Mouse (Mus musculus): ENCODE data around the gene Lrig2. TPM values are rescaled to one million over a fixed set of nuclear protein-coding genes. Genes with fewer than 3 reads are reported as not detected.

Gene Lrig2
- polyA plus RNA-seq, 1 experiment from 2014 or later = 24.8 TPM

- Histone ChIP-seq H3K36me3 (no peaks in the 10 kb centered on the region), H3K4me2 (no peak overlapping the region), H3K9ac (replicated peaks) (no peak overlapping the region), H3K4me3 (replicated peaks) (no peak overlapping the region), H3K27me3 (replicated peaks) (no peaks in the 10 kb centered on the region), H3K4me1 (0 out of 2 replicates have a peak, but pooled peaks cover 7% of the 10 kb centered on the region), H3K9me3 (replicated peaks) (no peaks in the 10 kb centered on the region), H3K27ac (replicated peaks) (no peak overlapping the region)
- peak; percentile 50; the same call in 1 of the 2 replicates for ATAC-seq (ENCODE audit: low FRiP score)
- WGBS = 63% methylated on average over 7 of the region's 7 CpGs
Measured at GRCm38 (mm10) chr3:104424346-104424745, 87.4 kb downstream of the Lrig2 start.

- H3K4me3 ChIP-seq (replicated peaks) = no peak overlapping the region
- H3K9me3 ChIP-seq (replicated peaks) = no peaks in the 10 kb centered on the region
- H3K27ac ChIP-seq (replicated peaks) = no peak overlapping the region
- H3K4me1 ChIP-seq = 0 out of 2 replicates have a peak, but pooled peaks cover 7% of the 10 kb centered on the region
- H3K9ac ChIP-seq (replicated peaks) = no peak overlapping the region
- H3K4me2 ChIP-seq = no peak overlapping the region
- 92% methylated on average over 7 of the region's 7 CpGs for whole genome bisulfite sequencing
- H3K27me3 ChIP-seq (replicated peaks) = no peaks in the 10 kb centered on the region
- H3K36me3 ChIP-seq = no peaks in the 10 kb centered on the region
- no peak for ATAC-seq (ENCODE audit: low FRiP score)
Measured at GRCm38 (mm10) chr3:104420929-104421328, 90.8 kb downstream of the Lrig2 start.

GRCm38 (mm10) chr3:104419990-104420389, 91.7 kb downstream of the Lrig2 start:
- Histone ChIP-seq H3K9ac (replicated peaks) (no peak overlapping the region), H3K4me1 (0 out of 2 replicates have a peak, but pooled peaks cover 7% of the 10 kb centered on the region), H3K27me3 (replicated peaks) (no peaks in the 10 kb centered on the region), H3K36me3 (no peaks in the 10 kb centered on the region), H3K27ac (replicated peaks) (no peak overlapping the region), H3K4me2 (no peak overlapping the region), H3K4me3 (replicated peaks) (no peak overlapping the region), H3K9me3 (replicated peaks) (no peaks in the 10 kb centered on the region)
- WGBS = 76% methylated on average over 4 of the region's 4 CpGs
- ATAC-seq (ENCODE audit: low FRiP score) = no peak

GRCm38 (mm10) chr3:104416806-104417205, 94.9 kb downstream of the Lrig2 start:
- no peak for ATAC-seq (ENCODE audit: low FRiP score)
- no peaks in the 10 kb centered on the region for H3K27me3 ChIP-seq (replicated peaks)
- peaks cover 5% of the 10 kb centered on the region for H3K4me1 ChIP-seq
- 75% methylated on average over 5 of the region's 5 CpGs for WGBS
- H3K36me3 ChIP-seq = no peaks in the 10 kb centered on the region
- no peaks in the 10 kb centered on the region for H3K9me3 ChIP-seq (replicated peaks)
- H3K9ac ChIP-seq (replicated peaks) = no peak overlapping the region
- H3K27ac ChIP-seq (replicated peaks) = no peak overlapping the region
- no peak overlapping the region for H3K4me2 ChIP-seq
- no peak overlapping the region for H3K4me3 ChIP-seq (replicated peaks)

- Histone ChIP-seq H3K9ac (replicated peaks) (no peak overlapping the region), H3K4me2 (no peak overlapping the region), H3K4me3 (replicated peaks) (no peak overlapping the region), H3K27ac (replicated peaks) (no peak overlapping the region), H3K36me3 (no peaks in the 10 kb centered on the region), H3K27me3 (replicated peaks) (no peaks in the 10 kb centered on the region), H3K4me1 (peaks cover 5% of the 10 kb centered on the region), H3K9me3 (replicated peaks) (no peaks in the 10 kb centered on the region)
- no peak for ATAC-seq (ENCODE audit: low FRiP score)
- 30% methylated on average over 6 of the region's 6 CpGs for WGBS
Measured at GRCm38 (mm10) chr3:104412482-104412881, 99.2 kb downstream of the Lrig2 start.

GRCm38 (mm10) chr3:104407506-104407905, 104.2 kb downstream of the Lrig2 start:
- 48% methylated on average over 7 of the region's 7 CpGs for WGBS
- Histone ChIP-seq H3K27me3 (replicated peaks) (no peaks in the 10 kb centered on the region), H3K4me1 (peaks cover 4% of the 10 kb centered on the region), H3K36me3 (no peaks in the 10 kb centered on the region), H3K4me3 (replicated peaks) (no peak overlapping the region), H3K9ac (replicated peaks) (no peak overlapping the region), H3K4me2 (no peak overlapping the region), H3K9me3 (replicated peaks) (no peaks in the 10 kb centered on the region), H3K27ac (replicated peaks) (no peak overlapping the region)
- peak; percentile 46; the same call in 1 of the 2 replicates for ATAC-seq (ENCODE audit: low FRiP score)

GRCm38 (mm10) chr3:104403582-104403981, 108.1 kb downstream of the Lrig2 start:
- no peaks in the 10 kb centered on the region for H3K27me3 ChIP-seq (replicated peaks)
- H3K4me3 ChIP-seq (replicated peaks) = no peak overlapping the region
- no peak overlapping the region for H3K9ac ChIP-seq (replicated peaks)
- ATAC-seq (ENCODE audit: low FRiP score) = no peak
- no peaks in the 10 kb centered on the region for H3K36me3 ChIP-seq
- 89% methylated on average over 4 of the region's 4 CpGs for WGBS
- H3K4me2 ChIP-seq = no peak overlapping the region
- H3K4me1 ChIP-seq = no peaks in the 10 kb centered on the region
- H3K27ac ChIP-seq (replicated peaks) = no peak overlapping the region
- H3K9me3 ChIP-seq (replicated peaks) = no peaks in the 10 kb centered on the region

GRCm38 (mm10) chr3:104401176-104401575, 110.5 kb downstream of the Lrig2 start:
- H3K4me3 ChIP-seq (replicated peaks) = no peak overlapping the region
- no peak overlapping the region for H3K4me2 ChIP-seq
- no peaks in the 10 kb centered on the region for H3K27me3 ChIP-seq (replicated peaks)
- no peaks in the 10 kb centered on the region for H3K9me3 ChIP-seq (replicated peaks)
- H3K4me1 ChIP-seq = peaks cover 6% of the 10 kb centered on the region
- no peaks in the 10 kb centered on the region for H3K36me3 ChIP-seq
- WGBS = 73% methylated on average over 2 of the region's 2 CpGs
- H3K9ac ChIP-seq (replicated peaks) = no peak overlapping the region
- H3K27ac ChIP-seq (replicated peaks) = no peak overlapping the region
- no peak for ATAC-seq (ENCODE audit: low FRiP score)

- H3K36me3 ChIP-seq = no peaks in the 10 kb centered on the region
- no peaks in the 10 kb centered on the region for H3K27me3 ChIP-seq (replicated peaks)
- H3K4me2 ChIP-seq = no peak overlapping the region
- H3K4me3 ChIP-seq (replicated peaks) = no peak overlapping the region
- no peak overlapping the region for H3K9ac ChIP-seq (replicated peaks)
- no peaks in the 10 kb centered on the region for H3K9me3 ChIP-seq (replicated peaks)
- no peak for ATAC-seq (ENCODE audit: low FRiP score)
- no peak overlapping the region for H3K27ac ChIP-seq (replicated peaks)
- WGBS = 88% methylated on average over 5 of the region's 5 CpGs
- H3K4me1 ChIP-seq = peaks cover 11% of the 10 kb centered on the region
Measured at GRCm38 (mm10) chr3:104400126-104400525, 111.6 kb downstream of the Lrig2 start.

- ATAC-seq (ENCODE audit: low FRiP score) = no peak
- H3K4me1 ChIP-seq = peaks cover 11% of the 10 kb centered on the region
- H3K9ac ChIP-seq (replicated peaks) = no peak overlapping the region
- no peak overlapping the region for H3K4me2 ChIP-seq
- no peaks in the 10 kb centered on the region for H3K27me3 ChIP-seq (replicated peaks)
- no peaks in the 10 kb centered on the region for H3K36me3 ChIP-seq
- no peaks in the 10 kb centered on the region for H3K9me3 ChIP-seq (replicated peaks)
- H3K4me3 ChIP-seq (replicated peaks) = no peak overlapping the region
- H3K27ac ChIP-seq (replicated peaks) = no peak overlapping the region
- 71% methylated on average over 10 of the region's 10 CpGs for WGBS
Measured at GRCm38 (mm10) chr3:104399296-104400045, 112.2 kb downstream of the Lrig2 start.

GRCm38 (mm10) chr3:104397316-104397715, 114.4 kb downstream of the Lrig2 start:
- H3K27ac ChIP-seq (replicated peaks) = no peak overlapping the region
- H3K9ac ChIP-seq (replicated peaks) = no peak overlapping the region
- H3K4me1 ChIP-seq = peaks cover 11% of the 10 kb centered on the region
- 77% methylated on average over 9 of the region's 9 CpGs for WGBS
- ATAC-seq (ENCODE audit: low FRiP score) = no peak
- H3K27me3 ChIP-seq (replicated peaks) = no peaks in the 10 kb centered on the region
- H3K9me3 ChIP-seq (replicated peaks) = no peaks in the 10 kb centered on the region
- H3K4me3 ChIP-seq (replicated peaks) = no peak overlapping the region
- H3K36me3 ChIP-seq = no peaks in the 10 kb centered on the region
- no peak overlapping the region for H3K4me2 ChIP-seq

- no peaks in the 10 kb centered on the region for H3K36me3 ChIP-seq
- WGBS = 37% methylated on average over 3 of the region's 3 CpGs
- 0 out of 2 replicates have a peak overlapping the region, but pooled peaks have one; percentile 14 for H3K27ac ChIP-seq (replicated peaks)
- H3K4me3 ChIP-seq (replicated peaks) = no peak overlapping the region
- no peak overlapping the region for H3K9ac ChIP-seq (replicated peaks)
- no peaks in the 10 kb centered on the region for H3K9me3 ChIP-seq (replicated peaks)
- H3K27me3 ChIP-seq (replicated peaks) = no peaks in the 10 kb centered on the region
- peak overlapping the region; percentile 17; the same call in 1 of the 2 replicates for H3K4me2 ChIP-seq
- ATAC-seq (ENCODE audit: low FRiP score) = peak; percentile 36; the same call in 1 of the 2 replicates
- peaks cover 11% of the 10 kb centered on the region for H3K4me1 ChIP-seq
Measured at GRCm38 (mm10) chr3:104396736-104397081, 115.0 kb downstream of the Lrig2 start.

Data from neural tube, embryonic 15.5 days (tissue).